12 mouse cellular contexts compared by ENCODE assay signal in genomic region chr11:99082098-99082497, GRCm38 (mm10). TPM values are rescaled to one million over a fixed set of nuclear protein-coding genes. Genes with fewer than 3 reads are reported as not detected.
A peak's percentile ranks its signal among the peaks of the same experiment; 100 is the strongest.
DNase-seq lines count a peak whose midpoint lies in the region; ATAC-seq lines count a peak whose summit lies in the region.
"Had no signal": no experiment of that assay in that cellular context is flagged by ENCODE, and none has a peak within 500 bp of the region (broad histone marks: within the 10 kb centered on the region; RNA-seq: fewer than 3 reads in every experiment).

No protein-coding gene starts in this region.

- ATAC-seq in forebrain, embryonic 14.5 days: no peak
- ATAC-seq in embryonic facial prominence, embryonic 13.5 days (ENCODE audit: insufficient number of reproducible peaks, insufficient read depth, low FRiP score, low TSS enrichment, low read depth): peak; percentile 21; the same call in 1 of the 2 replicates
- peak; percentile 57; the same call in 1 of the 2 replicates for ATAC-seq in stomach, embryonic 14.5 days (ENCODE audit: insufficient number of reproducible peaks, insufficient read depth, low FRiP score, low read depth)
- ATAC-seq in hindbrain, embryonic 16.5 days: no peak
- ATAC-seq: inflammation-experienced regulatory T-cells, adult 6 months; Patski had no signal

- H3K4me3 ChIP-seq in forebrain, embryonic 10.5 days: no peak overlapping the region
- no peak overlapping the region for H3K4me3 ChIP-seq in forebrain, embryonic 14.5 days (ENCODE audit: low read depth, low read length)
- H3K4me3 ChIP-seq in embryonic facial prominence, embryonic 13.5 days: no peak overlapping the region
- no peak overlapping the region for H3K4me3 ChIP-seq in stomach, embryonic 14.5 days (ENCODE audit: low read depth, low read length)
- H3K4me3 ChIP-seq in hindbrain, embryonic 16.5 days (ENCODE audit: low read length): no peak overlapping the region

- peaks cover 33% of the 10 kb centered on the region for H3K4me1 ChIP-seq in forebrain, embryonic 10.5 days
- H3K4me1 ChIP-seq in forebrain, embryonic 14.5 days (ENCODE audit: control insufficient read depth, insufficient read depth, low read length): no peaks in the 10 kb centered on the region
- H3K4me1 ChIP-seq in embryonic facial prominence, embryonic 13.5 days: peaks cover 57% of the 10 kb centered on the region
- peaks cover 16% of the 10 kb centered on the region for H3K4me1 ChIP-seq in stomach, embryonic 14.5 days (ENCODE audit: control insufficient read depth, insufficient read depth, low read length)
- H3K4me1 ChIP-seq in hindbrain, embryonic 16.5 days (ENCODE audit: control insufficient read depth, insufficient read depth, low read depth, low read length): no peaks in the 10 kb centered on the region

- no peaks in the 10 kb centered on the region for H3K36me3 ChIP-seq in forebrain, embryonic 10.5 days (replicated peaks)
- no peaks in the 10 kb centered on the region for H3K36me3 ChIP-seq in forebrain, embryonic 14.5 days (ENCODE audit: control insufficient read depth, insufficient read depth, low read length)
- no peaks in the 10 kb centered on the region for H3K36me3 ChIP-seq in embryonic facial prominence, embryonic 13.5 days
- H3K36me3 ChIP-seq in stomach, embryonic 14.5 days (ENCODE audit: control insufficient read depth, insufficient read depth, low read length): no peaks in the 10 kb centered on the region
- no peaks in the 10 kb centered on the region for H3K36me3 ChIP-seq in hindbrain, embryonic 16.5 days (ENCODE audit: control insufficient read depth, insufficient read depth, low read length)

- no peak overlapping the region for H3K4me2 ChIP-seq in forebrain, embryonic 14.5 days (ENCODE audit: low read length)
- H3K4me2 ChIP-seq in embryonic facial prominence, embryonic 13.5 days: no peak overlapping the region
- H3K4me2 ChIP-seq in stomach, embryonic 14.5 days (replicated peaks; ENCODE audit: low read depth, low read length): no peak overlapping the region
- H3K4me2 ChIP-seq in hindbrain, embryonic 16.5 days (ENCODE audit: low read length): no peak overlapping the region

- peak overlapping the region; percentile 67 for H3K27ac ChIP-seq in forebrain, embryonic 10.5 days
- H3K27ac ChIP-seq in forebrain, embryonic 14.5 days (ENCODE audit: low read depth, low read length): no peak overlapping the region
- peak overlapping the region; percentile 74 for H3K27ac ChIP-seq in embryonic facial prominence, embryonic 13.5 days
- no peak overlapping the region for H3K27ac ChIP-seq in stomach, embryonic 14.5 days (ENCODE audit: low read length)
- no peak overlapping the region for H3K27ac ChIP-seq in hindbrain, embryonic 16.5 days (ENCODE audit: low read depth, low read length)

- no peaks in the 10 kb centered on the region for H3K27me3 ChIP-seq in forebrain, embryonic 10.5 days (ENCODE audit: poor library complexity, severe bottlenecking)
- H3K27me3 ChIP-seq in forebrain, embryonic 14.5 days (replicated peaks; ENCODE audit: control insufficient read depth, insufficient read depth, low read length): no peaks in the 10 kb centered on the region
- no peaks in the 10 kb centered on the region for H3K27me3 ChIP-seq in embryonic facial prominence, embryonic 13.5 days
- no peaks in the 10 kb centered on the region for H3K27me3 ChIP-seq in stomach, embryonic 14.5 days (ENCODE audit: control insufficient read depth, insufficient read depth, low read length)
- H3K27me3 ChIP-seq in hindbrain, embryonic 16.5 days (replicated peaks; ENCODE audit: control insufficient read depth, insufficient read depth, low read length): no peaks in the 10 kb centered on the region
- H3K27me3 ChIP-seq: Patski had no signal

- no peaks in the 10 kb centered on the region for H3K9me3 ChIP-seq in forebrain, embryonic 10.5 days
- no peaks in the 10 kb centered on the region for H3K9me3 ChIP-seq in forebrain, embryonic 14.5 days (replicated peaks; ENCODE audit: control insufficient read depth, low read length)
- H3K9me3 ChIP-seq in embryonic facial prominence, embryonic 13.5 days: no peaks in the 10 kb centered on the region
- H3K9me3 ChIP-seq in stomach, embryonic 14.5 days (ENCODE audit: control insufficient read depth, low read depth, low read length): no peaks in the 10 kb centered on the region
- no peaks in the 10 kb centered on the region for H3K9me3 ChIP-seq in hindbrain, embryonic 16.5 days (ENCODE audit: control insufficient read depth, low read length)

- 80% methylated on average over 8 of the region's 8 CpGs for WGBS in forebrain, embryonic 10.5 days
- WGBS in forebrain, embryonic 14.5 days: 72% methylated on average over 8 of the region's 8 CpGs
- 48% methylated on average over 8 of the region's 8 CpGs for WGBS in embryonic facial prominence, embryonic 13.5 days
- 53% methylated on average over 8 of the region's 8 CpGs for WGBS in stomach, embryonic 14.5 days
- 67% methylated on average over 8 of the region's 8 CpGs for WGBS in hindbrain, embryonic 16.5 days

- no peak overlapping the region for H3K9ac ChIP-seq in forebrain, embryonic 14.5 days (ENCODE audit: low read length)
- no peak overlapping the region for H3K9ac ChIP-seq in embryonic facial prominence, embryonic 13.5 days
- no peak overlapping the region for H3K9ac ChIP-seq in stomach, embryonic 14.5 days (replicated peaks; ENCODE audit: low read depth, low read length)
- no peak overlapping the region for H3K9ac ChIP-seq in hindbrain, embryonic 16.5 days (ENCODE audit: low read depth, low read length)

- DNase-seq in forebrain, embryonic 10.5 days (ENCODE audit: extremely low spot score, low spot score): no peak
- no peak for DNase-seq in forebrain, embryonic 14.5 days (ENCODE audit: low spot score)
- peak; percentile 70 for DNase-seq in lung, postnatal 10 days
- no peak for DNase-seq in lung, postnatal 36 days
- DNase-seq in embryo, embryonic 10.5 days (ENCODE audit: low spot score): no peak
- DNase-seq: cerebellum, adult 11 months; spleen, adult 18-20 months had no signal

RNA-seq across cellular contexts. Expression of gene Tns4, which starts 7.0 kb away (rescaled TPM):
- 0.49 and 0.81 TPM in 2 replicates for polyA plus RNA-seq in forebrain, embryonic 10.5 days (2016; fragmentation: Nextera tagmentation; extraction: Ambion mirVana)
- 0.08 TPM in 1 of 2 replicates, not detected in the other for polyA plus RNA-seq in forebrain, embryonic 14.5 days (2014; fragmentation: Nextera tagmentation; extraction: Ambion mirVana)
- 0.53 and 0.73 TPM in 2 replicates for polyA plus RNA-seq in embryonic facial prominence, embryonic 13.5 days (2015; fragmentation: Nextera tagmentation; extraction: Ambion mirVana)
- 2.4 and 2.5 TPM in 2 replicates for polyA plus RNA-seq in stomach, embryonic 14.5 days (2014; fragmentation: Nextera tagmentation; extraction: Ambion mirVana)
- polyA plus RNA-seq in hindbrain, embryonic 16.5 days (2015; fragmentation: Nextera tagmentation; extraction: Ambion mirVana): 0.16 TPM in 2 replicates
- polyA plus RNA-seq: Patski had no signal

RNA-seq across cellular contexts. Expression of gene Igfbp4, which starts 41.1 kb away (rescaled TPM):
- 364 and 368 TPM in 2 replicates for polyA plus RNA-seq in forebrain, embryonic 10.5 days (2016; fragmentation: Nextera tagmentation; extraction: Ambion mirVana)
- 125 and 139 TPM in 2 replicates for polyA plus RNA-seq in forebrain, embryonic 14.5 days (2014; fragmentation: Nextera tagmentation; extraction: Ambion mirVana)
- polyA plus RNA-seq in embryonic facial prominence, embryonic 13.5 days (2015; fragmentation: Nextera tagmentation; extraction: Ambion mirVana): 1,128 and 1,158 TPM in 2 replicates
- polyA plus RNA-seq in stomach, embryonic 14.5 days (2014; fragmentation: Nextera tagmentation; extraction: Ambion mirVana): 494 and 532 TPM in 2 replicates
- polyA plus RNA-seq in hindbrain, embryonic 16.5 days (2015; fragmentation: Nextera tagmentation; extraction: Ambion mirVana): 120 and 161 TPM in 2 replicates

RNA-seq across cellular contexts. Expression of gene Top2a, which starts 58.1 kb away (rescaled TPM):
- 366 and 373 TPM in 2 replicates for polyA plus RNA-seq in forebrain, embryonic 10.5 days (2016; fragmentation: Nextera tagmentation; extraction: Ambion mirVana)
- 135 and 150 TPM in 2 replicates for polyA plus RNA-seq in forebrain, embryonic 14.5 days (2014; fragmentation: Nextera tagmentation; extraction: Ambion mirVana)
- polyA plus RNA-seq in embryonic facial prominence, embryonic 13.5 days (2015; fragmentation: Nextera tagmentation; extraction: Ambion mirVana): 272 and 279 TPM in 2 replicates
- polyA plus RNA-seq in stomach, embryonic 14.5 days (2014; fragmentation: Nextera tagmentation; extraction: Ambion mirVana): 260 and 284 TPM in 2 replicates
- polyA plus RNA-seq in hindbrain, embryonic 16.5 days (2015; fragmentation: Nextera tagmentation; extraction: Ambion mirVana): 33.1 and 44.9 TPM in 2 replicates

Comparison
In these comparisons a context has a peak if more than half of its experiments do, and no peak if none do; other contexts are left out.
1. H3K27ac ChIP-seq: peak in forebrain, embryonic 10.5 days (single experiment) and embryonic facial prominence, embryonic 13.5 days (single experiment); none in forebrain, embryonic 14.5 days (single experiment), stomach, embryonic 14.5 days (single experiment) and hindbrain, embryonic 16.5 days (single experiment).
2. ATAC-seq: peak in embryonic facial prominence, embryonic 13.5 days (single experiment) and stomach, embryonic 14.5 days (single experiment); none in forebrain, embryonic 14.5 days (single experiment) and hindbrain, embryonic 16.5 days (single experiment).